Mouse (Mus musculus) hematopoietic stem cell, adult 5-6 weeks (primary cell): ENCODE measurements around the gene Farp1. TPM values are rescaled to one million over a fixed set of nuclear protein-coding genes. Genes with fewer than 3 reads are reported as not detected.
A peak's percentile ranks its signal among the peaks of the same experiment; 100 is the strongest.

ENCODE experiments used
- ATAC-seq, 2 experiments: fragments of 125-278 bp in 1 of 2; replicated peaks in 1 of 2; 2 replicates each; pipeline ENCODE4 v1.8.0; 2016 to 2017; ENCODE audit warnings: inconsistent platforms in 2 of 2, mild to moderate bottlenecking in 2 of 2, moderate number of reproducible peaks in 2 of 2, low read depth in 1 of 2, moderate TSS enrichment in 1 of 2; ENCODE audit not compliant: low FRiP score in 2 of 2, poor library complexity in 2 of 2, severe bottlenecking in 2 of 2, insufficient read depth in 1 of 2, low TSS enrichment in 1 of 2
- total RNA-seq: library from RNA; stranded (forward); fragments of 172-1452, 232-1000 nt; gene quantifications from 2 replicates; pipeline ENCODE4 v1.2.3, GENCODE M21; 2017

The Farp1 gene
- 0.60 and 1.6 TPM in 2 replicates for total RNA-seq

GRCm38 (mm10) chr14:121034973-121035662 is at the start of gene Farp1:
Gene Farp1, plus strand, starts transcription at chr14:121035200.
- peak; percentile 63 to 66 for ATAC-seq

GRCm38 (mm10) chr14:120989126-120989525 is 45.9 kb upstream of the Farp1 start:
- no peak for ATAC-seq

DNA sequence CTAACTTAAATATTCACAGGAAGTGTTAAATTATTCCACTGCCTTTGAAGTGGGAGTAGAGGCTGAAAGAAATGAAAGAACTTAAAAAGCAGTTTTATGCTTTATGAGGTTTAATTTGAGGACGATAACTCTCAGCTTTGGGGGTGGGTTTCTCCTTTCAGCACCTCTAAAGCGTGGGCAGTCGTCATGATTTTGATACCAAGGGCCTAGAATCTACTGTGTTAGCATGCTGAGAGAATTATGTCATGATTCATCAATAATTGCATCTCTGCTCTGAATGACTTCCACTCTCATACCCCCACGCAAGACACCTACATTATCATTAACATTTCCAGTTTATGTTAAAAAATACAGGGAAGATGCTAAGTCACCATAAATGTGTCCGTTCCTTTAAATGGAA is 37.3 kb upstream of the Farp1 start:
- ATAC-seq, result no peak

GRCm38 (mm10) chr14:121000561-121001340 is 34.2 kb upstream of the Farp1 start:
- no peak for ATAC-seq

- ATAC-seq, result no peak
These were observed 29.4 kb upstream of the Farp1 start for GRCm38 (mm10) chr14:121005621-121006020.

GRCm38 (mm10) chr14:121006021-121006420 is 29.0 kb upstream of the Farp1 start:
- ATAC-seq, result no peak

DNA sequence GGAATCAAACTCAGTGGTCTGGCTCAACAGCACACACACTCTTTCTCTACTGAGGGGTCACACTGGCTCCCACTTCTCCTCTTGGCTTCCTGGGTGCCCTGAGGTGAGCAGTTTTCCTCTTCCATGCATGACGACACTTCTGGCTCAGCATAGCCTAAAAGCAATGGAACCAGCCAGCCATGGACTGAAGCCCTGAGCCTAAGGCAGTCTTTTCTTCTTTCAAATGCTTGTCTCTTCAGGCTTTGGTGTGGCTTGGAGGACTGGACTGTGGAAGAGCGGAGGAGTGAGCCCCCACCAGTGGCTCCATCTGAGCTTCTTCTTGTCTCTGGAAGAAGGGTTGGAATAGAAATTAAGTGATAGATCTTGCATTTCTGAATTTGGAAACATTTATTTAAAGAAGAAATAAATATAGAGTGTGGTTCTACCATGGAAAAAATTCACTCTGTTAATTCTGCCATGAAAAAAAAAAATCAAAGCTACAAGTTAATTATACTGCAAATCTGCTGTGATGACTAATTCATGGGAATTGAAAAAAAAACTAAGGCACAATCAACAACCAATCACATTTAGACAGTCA is 19.8 kb upstream of the Farp1 start:
- no peak for ATAC-seq

DNA sequence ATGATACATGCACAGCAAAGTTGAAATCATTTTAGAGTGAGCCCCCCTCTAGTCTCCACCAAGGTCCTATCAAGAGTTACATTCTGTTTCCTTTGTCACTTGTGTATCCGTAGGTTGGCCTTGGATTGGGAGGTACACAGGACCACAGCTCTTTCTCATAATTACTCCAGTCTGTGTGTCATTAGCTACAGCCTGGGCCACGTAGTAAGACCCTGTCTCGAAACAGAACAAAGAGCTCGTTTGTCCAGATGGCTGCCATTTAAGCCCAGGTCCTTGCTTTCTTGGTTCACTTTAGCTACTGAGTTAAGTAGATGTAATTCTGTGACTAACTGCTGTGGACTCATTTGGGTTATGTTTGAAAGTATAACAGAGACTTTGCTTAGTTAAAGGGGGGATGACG is 12.6 kb upstream of the Farp1 start:
- no peak for ATAC-seq

DNA sequence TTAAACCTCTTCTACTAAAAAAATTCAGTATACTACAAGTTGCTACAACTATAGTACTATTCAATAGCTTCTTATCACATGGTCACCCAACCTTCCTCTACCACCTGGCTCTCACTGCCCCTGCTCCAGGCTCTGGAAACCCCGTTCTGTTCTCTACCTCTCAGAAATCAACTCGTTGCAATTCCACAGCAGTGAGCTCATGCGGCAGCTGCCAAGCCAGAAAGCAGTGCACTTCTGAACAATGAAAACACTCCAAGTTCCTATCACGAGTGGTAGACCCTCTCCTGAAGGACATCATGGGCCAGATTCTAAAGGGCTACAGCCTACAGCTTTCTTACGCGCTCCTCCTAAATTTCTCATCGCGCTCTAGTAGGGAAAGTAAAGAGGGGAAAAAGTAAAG is 9.6 kb upstream of the Farp1 start:
- no peak for ATAC-seq

DNA sequence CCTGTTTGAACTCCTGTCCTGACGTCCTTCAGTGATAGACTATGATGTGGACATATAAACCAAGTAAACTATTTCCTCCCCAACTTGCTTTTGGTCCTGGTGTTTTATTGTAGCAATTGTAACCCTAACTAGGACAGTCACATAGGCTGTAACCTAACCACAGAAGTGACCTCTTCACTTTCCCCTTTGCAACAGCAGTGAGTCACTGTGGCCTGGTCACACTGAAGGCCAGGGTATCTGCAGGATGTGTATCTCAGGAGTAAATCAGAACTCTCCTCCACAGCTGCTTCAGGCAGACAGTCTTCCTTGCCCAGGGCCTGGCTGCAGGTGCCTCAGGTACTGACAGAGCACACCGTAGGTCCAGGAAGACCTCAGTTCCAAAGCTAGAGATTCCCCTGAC is 3.6 kb upstream of the Farp1 start:
- no peak for ATAC-seq

DNA sequence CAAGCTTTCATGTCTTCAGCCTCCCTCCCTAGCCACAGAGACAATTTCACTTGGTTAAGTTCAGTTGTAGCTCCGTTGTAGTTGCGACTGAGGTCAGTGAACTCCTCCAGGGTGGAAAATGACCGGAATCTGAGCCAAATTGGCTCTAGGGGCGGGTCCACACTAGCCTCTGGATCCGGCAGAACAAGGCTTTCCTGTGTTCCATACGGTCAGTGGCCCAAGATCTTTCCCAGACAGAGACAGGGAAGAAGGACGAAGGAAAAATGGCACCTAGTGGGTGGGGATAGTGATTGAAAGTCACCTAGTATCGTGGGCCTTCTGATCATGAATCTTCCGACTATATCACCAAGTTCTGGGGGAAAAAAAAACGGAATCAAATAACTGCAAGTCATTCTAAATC is 475 bp upstream of the Farp1 start:
- ATAC-seq, result no peak

DNA sequence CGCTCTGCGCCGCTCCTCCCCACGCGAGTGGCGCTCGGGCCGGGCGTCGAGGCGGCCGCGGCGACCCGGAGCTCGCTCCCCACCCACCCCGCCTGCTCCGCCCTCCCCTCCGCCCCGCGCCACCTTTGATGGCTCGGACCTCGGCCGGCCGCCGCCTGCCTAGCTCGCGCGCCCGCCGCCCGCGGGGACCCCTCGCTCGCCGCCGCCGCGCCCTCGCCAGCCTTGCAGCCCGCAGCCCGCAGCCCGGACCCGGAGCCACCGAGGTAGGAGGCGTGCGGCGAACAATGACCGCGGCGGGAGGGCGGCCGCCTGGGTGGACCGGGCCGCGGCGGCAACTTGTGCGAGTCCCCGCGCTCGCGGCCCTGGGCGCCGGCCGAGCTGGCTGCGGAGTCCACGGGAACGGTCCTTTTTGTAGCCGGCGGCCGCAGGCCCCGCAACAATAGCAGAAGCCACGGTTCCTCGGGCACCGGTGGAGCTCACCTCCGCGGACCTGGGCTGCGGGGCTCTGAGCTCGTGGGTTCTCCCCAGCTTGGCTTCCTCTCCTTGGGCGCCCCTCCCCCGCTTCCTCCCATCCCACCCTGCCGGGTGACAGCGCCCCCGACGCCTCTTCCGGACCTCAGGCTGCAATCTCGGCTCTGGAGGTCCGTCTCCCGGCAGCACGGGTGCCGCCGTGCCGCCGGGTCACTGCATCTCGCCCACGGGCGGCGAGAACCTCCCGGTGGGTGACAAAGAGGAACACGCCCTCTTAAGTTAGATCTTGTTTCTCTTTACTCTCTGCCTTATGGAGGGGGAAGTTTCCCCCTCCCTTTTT is 868 bp downstream of the Farp1 start:
- ATAC-seq, result peak; percentile 18 to 40; a peak in 1 of 4 replicates

- no peak for ATAC-seq
These were observed 1.7 kb downstream of the Farp1 start for GRCm38 (mm10) chr14:121036612-121037221.

DNA sequence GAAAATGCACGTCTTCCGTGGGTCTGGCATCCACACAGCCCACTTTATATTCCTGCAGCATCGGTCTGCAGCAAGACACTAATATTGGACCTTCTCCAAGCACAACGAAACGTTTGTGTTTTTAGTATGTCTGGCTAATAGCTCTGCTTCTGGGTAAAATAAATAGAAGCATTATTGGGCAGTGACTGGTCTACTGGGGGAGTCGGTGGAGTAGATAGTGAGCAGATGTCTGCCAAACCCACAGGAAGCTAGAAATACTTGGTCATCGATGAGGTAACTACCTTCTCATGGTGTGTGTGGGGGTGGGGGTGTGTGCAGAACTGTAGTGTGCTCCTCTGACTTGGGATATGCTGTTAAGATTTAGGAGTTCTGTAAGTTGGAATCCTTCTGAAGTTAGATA is 2.3 kb downstream of the Farp1 start:
- no peak for ATAC-seq

DNA sequence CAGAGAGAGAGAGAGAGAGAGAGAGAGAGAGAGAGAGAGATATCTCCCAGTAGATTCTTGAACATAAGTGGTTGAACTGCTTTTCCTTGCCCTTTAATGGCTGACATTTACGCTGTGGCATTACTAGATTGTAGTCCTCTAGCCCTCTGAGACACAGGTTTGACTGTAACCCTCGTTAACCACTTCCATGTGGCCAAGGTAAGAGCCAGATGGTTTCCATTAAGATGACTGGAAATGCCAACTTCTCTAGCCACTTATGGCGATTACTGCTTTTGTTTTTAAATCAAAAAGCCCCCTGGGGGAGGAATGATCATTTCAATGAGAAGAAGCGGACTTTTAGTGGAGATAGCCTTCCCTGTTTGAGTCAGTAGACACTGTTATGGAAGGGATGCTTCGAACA is 3.7 kb downstream of the Farp1 start:
- ATAC-seq, result no peak

DNA sequence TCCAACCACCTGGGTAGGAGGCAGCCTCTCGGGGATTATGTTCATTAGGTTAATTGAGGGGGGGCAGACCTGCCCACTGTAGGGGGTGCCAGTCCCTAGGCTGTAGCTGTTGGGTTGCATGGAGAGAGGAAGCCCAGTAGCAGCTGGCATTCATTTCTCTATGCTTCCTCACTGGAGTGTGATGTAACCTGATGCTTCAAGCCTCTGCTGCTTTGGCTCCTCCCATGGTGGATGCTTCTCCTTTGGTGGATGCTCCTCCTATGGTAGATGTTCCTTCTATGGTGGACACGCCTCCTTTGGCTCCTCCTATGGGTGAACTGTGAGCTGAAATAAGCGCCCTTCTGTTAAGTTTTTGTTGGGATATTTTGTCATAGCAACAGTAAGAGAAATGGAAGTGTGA is 9.1 kb downstream of the Farp1 start:
- 0 out of 4 replicates have a peak, but pooled peaks of 1 of the 2 experiments have one; percentile 45 for ATAC-seq

DNA sequence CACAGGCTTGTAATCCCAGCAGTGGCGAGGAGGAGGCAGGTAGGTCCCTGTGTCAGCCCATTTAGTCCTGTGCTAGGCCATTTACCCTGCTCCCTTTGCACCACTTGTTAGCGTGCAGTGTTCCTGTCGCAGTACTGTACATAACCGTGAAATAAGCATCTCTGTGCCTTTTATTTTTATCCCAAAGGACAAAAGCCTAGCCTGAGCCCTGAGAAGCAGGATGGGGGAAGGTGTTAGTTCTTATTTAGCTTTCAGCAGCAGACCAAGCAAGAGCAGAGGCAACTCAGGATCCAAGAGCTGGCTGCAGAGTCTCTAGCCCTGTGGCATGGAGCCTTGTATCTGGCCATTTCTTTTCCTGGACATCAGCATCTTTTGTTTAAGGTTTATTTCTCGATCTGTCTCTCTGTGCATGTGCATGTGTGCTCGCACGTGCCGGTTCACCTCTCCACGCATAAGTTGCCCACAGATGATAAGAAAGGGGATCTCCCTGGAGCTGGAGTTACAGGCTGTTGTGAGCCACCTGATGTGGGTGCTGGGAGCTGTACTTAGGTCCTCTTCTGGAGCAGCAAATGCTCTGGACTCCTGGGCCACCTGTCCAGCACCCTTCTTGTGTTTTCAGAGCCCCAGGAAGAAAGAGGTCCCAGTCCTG is 11.4 kb downstream of the Farp1 start:
- ATAC-seq, result no peak
